Mouse (Mus musculus) neural tube, embryonic 15.5 days (tissue): Measurements from ENCODE around the gene Sval3. TPM values are rescaled to one million over a fixed set of nuclear protein-coding genes. Genes with fewer than 3 reads are reported as not detected.

Source experiments
- ATAC-seq: fragments of 200-750 bp; cut with Nextera tagmentation; 2 replicates; pipeline ENCODE4 v1.8.0; 2017; ENCODE audit warnings: mild to moderate bottlenecking, moderate TSS enrichment, moderate library complexity; ENCODE audit not compliant: low FRiP score
- H3K27ac ChIP-seq: fragments of 300-500 bp; sonication (generic); replicated peaks from 2 replicates; pipeline ENCODE4 v1.5.1; 2015; ENCODE audit warnings: mild to moderate bottlenecking, inconsistent platforms
- H3K27me3 ChIP-seq: fragments of 300-500 bp; sonication (generic); replicated peaks from 2 replicates; pipeline ENCODE4 v1.6.1; 2015; ENCODE audit warnings: inconsistent platforms
- H3K36me3 ChIP-seq: fragments of 300-500 bp; sonication (generic); 2 replicates; pipeline ENCODE4 v1.6.1; 2015; ENCODE audit warnings: inconsistent platforms
- H3K4me1 ChIP-seq: fragments of 300-500 bp; sonication (generic); 2 replicates; pipeline ENCODE4 v1.6.1; 2015; ENCODE audit warnings: inconsistent platforms
- H3K4me2 ChIP-seq: fragments of 300-500 bp; sonication (generic); 2 replicates; pipeline ENCODE4 v1.6.1; 2015; ENCODE audit warnings: inconsistent platforms, mild to moderate bottlenecking, moderate library complexity
- H3K4me3 ChIP-seq: fragments of 300-500 bp; sonication (generic); replicated peaks from 2 replicates; pipeline ENCODE4 v1.5.1; 2015; ENCODE audit warnings: mild to moderate bottlenecking, inconsistent platforms
- H3K9ac ChIP-seq: fragments of 300-500 bp; sonication (generic); replicated peaks from 2 replicates; pipeline ENCODE4 v1.6.1; 2015; ENCODE audit warnings: mild to moderate bottlenecking, inconsistent platforms
- H3K9me3 ChIP-seq: fragments of 300-500 bp; sonication (generic); replicated peaks from 2 replicates; pipeline ENCODE4 v1.6.1; 2016; ENCODE audit warnings: inconsistent platforms
- WGBS: fragments of 180-500 bp; shearing (Covaris S2); methylation state at CpG from one replicate; pipeline ENCODE4 v1.1.7; 2015; ENCODE audit warnings: mixed read lengths; 5-methylcytosine and 5-hydroxymethylcytosine counted together
- polyA plus RNA-seq: library from polyadenylated mRNA; unstranded; fragments of >200 nt; fragmentation: Nextera tagmentation; extraction: Ambion mirVana; gene quantifications from 2 replicates; pipeline ENCODE4 v1.2.1, GENCODE M21; 2015

Gene Sval3
- polyA plus RNA-seq: not detected in 2 replicates

GRCm38 (mm10) chr6:41967840-41968239 lies at the start of gene Sval3:
Sval3 (plus strand) TSS chr6:41968140.
- Histone ChIP-seq H3K27me3 (no peaks in the 10 kb centered on the region), H3K4me2 (no peak within 1 kb of the TSS), H3K9me3 (no peaks in the 10 kb centered on the region), H3K36me3 (no peaks in the 10 kb centered on the region), H3K4me1 (no peaks in the 10 kb centered on the region), H3K27ac (no peak within 1 kb of the TSS), H3K4me3 (no peak within 1 kb of the TSS), H3K9ac (no peak within 1 kb of the TSS)
- 77% methylated on average over 1 of the region's 1 CpGs for WGBS
- no peak for ATAC-seq

DNA sequence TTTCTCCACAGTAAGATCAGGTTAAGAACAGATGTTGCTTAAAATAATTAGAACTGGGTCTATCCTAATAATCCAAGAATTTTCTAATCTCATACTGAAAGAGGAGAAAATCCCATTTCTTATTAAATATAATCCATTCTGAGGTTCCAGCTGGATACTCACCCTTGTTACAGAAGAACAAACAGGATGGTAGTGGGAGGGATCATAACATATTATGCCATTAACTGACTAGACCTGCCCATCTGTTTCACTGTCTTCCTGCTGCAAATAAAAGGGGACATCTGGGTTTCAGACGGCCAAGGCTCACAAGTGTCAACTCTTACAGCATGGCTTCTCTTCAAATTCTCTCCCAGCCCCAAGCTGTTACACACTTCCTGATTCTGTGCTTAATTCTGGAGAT lies 16.6 kb upstream of the Sval3 start, which contains the start of gene Sval1:
Sval1 (plus strand) TSS at position 301 of the 400 bp plus-strand sequence.
- no peak within 1 kb of the TSS for H3K27ac ChIP-seq
- ATAC-seq: no peak
- H3K4me1 ChIP-seq: no peaks in the 10 kb centered on the region
- H3K4me2 ChIP-seq: no peak within 1 kb of the TSS
- H3K27me3 ChIP-seq: no peaks in the 10 kb centered on the region
- no peaks in the 10 kb centered on the region for H3K36me3 ChIP-seq
- no peak within 1 kb of the TSS for H3K4me3 ChIP-seq
- 83% methylated on average over 1 of the region's 1 CpGs for WGBS
- no peak within 1 kb of the TSS for H3K9ac ChIP-seq
- no peaks in the 10 kb centered on the region for H3K9me3 ChIP-seq

Other genes starting within 250 kb of the Sval3 start
- gene Olfr459, start 193.0 kb upstream of the Sval3 start, polyA plus RNA-seq: not detected in 2 replicates
- not detected in 2 replicates for gene Pip, start 120.6 kb upstream of the Sval3 start, polyA plus RNA-seq
- not detected in 2 replicates for gene Sval2, start 115.2 kb upstream of the Sval3 start, polyA plus RNA-seq
- gene Sval1, start 16.5 kb upstream of the Sval3 start, polyA plus RNA-seq: not detected in 2 replicates
- gene Sva, start 70.3 kb downstream of the Sval3 start, polyA plus RNA-seq: not detected in 2 replicates
- not detected in 2 replicates for gene Tas2r139, start 172.8 kb downstream of the Sval3 start, polyA plus RNA-seq
- not detected in 2 replicates for gene Tas2r144, start 247.2 kb downstream of the Sval3 start, polyA plus RNA-seq